Mouse (Mus musculus) embryo, embryonic 11.5 days (tissue): ENCODE data around the gene Zfp287.

ENCODE experiments used
- DNase-seq: peaks from one replicate; pipeline ENCODE4 v3.0.0-alpha.2; 2012; ENCODE audit warnings: low read depth, low spot score

The Zfp287 gene

DNA sequence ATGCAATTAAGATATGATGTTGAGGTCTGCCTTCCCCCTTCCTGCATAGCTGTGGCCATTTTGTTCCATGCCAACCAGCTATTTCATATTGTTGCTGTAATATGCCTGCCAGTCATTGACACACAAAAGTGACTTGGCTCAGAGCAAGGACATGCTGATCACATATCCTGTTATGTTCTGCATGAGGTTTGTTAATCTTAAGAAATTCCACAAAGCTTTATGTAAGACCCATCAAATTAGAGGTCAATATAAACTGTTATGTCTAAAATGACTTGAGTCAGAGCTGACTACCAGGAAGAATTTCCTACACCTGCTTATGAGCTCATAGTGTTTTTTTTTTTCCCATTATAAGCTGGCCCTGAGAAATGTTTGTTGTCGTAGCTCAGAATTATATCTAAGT is 30.5 kb downstream of the Zfp287 start:
- no peak for DNase-seq

DNA sequence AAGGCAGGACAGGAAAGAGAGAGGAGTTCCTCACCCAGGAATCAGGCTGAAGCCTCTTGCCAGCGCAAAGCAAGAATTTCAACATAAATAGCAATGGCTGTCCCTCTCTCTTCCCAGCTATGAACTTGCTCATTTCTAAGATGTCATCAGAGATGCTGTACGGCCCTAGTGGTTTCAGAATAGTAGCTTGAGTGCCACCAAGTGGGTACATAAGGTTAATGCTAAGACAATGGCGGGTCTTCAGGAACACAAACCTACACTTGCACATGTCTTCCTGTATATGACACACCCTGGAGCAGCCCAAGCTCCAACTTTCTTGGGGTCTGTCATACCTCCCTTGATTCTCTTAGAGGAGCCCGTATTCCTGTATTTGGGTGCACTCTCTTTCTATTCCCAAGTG is 32.0 kb downstream of the Zfp287 start:
- DNase-seq, result no peak

DNA sequence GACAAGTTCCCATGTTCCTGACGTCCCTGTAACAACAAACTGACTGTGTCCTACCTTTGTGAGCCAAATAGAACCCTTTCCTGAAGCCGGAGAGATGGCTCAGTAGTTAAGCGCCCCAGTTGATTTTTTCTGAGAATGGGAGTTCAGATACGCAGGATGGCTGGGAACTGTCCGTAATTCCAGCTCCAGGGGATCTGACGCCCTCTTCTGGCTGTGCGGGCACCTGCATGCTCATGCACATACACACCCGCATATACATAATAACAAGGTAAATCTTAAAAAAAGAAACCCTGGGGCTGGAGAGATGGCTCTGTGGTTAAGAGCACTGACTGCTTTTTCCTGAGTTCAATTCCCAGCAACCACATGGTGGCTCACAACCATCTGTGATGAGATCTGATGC is 36.6 kb downstream of the Zfp287 start:
- no peak for DNase-seq

DNA sequence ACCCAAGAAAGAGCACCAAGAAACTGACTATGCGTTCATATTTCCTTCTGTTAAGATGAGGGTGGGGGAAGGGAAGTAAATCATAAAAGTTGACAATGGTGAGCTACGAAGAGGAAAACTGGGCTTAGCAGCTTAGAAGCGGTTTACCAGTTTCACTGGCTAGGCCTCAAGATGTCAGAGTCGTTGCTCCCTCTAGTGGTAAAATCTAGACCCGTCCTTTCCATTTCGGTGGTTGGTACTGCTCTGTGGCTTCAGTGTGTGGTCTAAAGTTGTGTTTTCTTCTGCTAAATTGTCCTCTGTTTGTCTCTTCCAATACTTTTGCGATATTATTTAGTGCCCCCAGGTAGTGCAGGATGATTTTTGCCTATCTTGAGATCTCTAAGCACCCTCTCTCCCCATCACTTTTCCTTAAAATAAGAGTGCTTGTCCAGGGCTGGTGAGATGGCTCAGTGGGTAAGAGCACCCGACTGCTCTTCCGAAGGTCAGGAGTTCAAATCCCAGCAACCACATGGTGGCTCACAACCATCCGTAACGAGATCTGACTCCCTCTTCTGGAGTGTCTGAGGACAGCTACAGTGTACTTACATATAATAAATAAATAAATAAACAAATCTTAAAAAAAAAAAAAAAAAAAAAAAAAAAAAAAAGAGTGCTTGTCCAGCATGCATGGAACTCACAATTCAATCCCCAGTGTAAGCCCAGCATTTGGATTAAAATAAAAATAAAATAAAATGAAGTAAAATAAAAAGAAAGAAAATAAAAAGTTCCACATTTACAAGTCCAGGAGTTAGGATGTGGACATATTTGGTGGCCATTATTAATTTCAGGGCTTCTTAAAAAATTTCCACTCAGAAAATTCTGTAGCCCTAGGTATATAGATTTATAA is 38.2 kb downstream of the Zfp287 start:
- DNase-seq, result peak; percentile 76

DNA sequence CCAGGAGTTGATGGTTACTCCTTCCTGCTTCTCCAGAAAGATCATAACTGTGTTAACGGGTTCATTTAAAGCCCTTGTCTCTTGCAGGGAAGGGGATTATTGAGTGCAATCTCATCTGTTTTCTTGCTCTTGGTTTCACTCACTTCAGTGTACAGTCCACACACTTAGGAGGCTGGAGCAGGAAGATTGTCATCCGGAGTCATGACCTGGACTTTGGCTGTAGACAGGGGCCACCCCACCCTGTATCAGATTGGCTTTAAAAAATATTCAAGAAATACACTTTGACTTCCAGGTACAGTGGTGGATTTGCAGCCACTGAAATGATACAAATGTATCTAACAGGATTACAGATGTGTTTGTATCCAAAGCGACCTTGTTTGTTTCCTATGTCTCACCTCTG is 40.1 kb downstream of the Zfp287 start:
- DNase-seq, result no peak

DNA sequence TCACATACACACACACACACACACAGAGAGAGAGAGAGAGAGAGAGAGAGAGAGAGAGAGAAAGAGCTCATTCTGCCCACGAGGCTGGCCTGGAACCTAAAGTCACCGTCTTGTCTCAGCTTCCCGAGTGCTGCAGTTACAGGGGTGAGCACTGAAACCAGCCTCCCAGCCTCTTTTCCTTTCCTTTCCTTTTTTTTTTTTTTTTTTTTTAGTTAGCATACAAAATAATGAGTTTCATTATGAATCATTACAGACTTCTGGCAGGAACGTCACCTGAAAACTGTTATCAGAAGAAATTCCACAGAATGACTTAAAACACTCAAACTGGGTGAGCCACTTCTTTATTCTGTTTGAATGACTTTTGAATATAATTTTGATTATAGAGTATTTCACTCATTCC is 51.8 kb downstream of the Zfp287 start:
- no peak for DNase-seq

DNA sequence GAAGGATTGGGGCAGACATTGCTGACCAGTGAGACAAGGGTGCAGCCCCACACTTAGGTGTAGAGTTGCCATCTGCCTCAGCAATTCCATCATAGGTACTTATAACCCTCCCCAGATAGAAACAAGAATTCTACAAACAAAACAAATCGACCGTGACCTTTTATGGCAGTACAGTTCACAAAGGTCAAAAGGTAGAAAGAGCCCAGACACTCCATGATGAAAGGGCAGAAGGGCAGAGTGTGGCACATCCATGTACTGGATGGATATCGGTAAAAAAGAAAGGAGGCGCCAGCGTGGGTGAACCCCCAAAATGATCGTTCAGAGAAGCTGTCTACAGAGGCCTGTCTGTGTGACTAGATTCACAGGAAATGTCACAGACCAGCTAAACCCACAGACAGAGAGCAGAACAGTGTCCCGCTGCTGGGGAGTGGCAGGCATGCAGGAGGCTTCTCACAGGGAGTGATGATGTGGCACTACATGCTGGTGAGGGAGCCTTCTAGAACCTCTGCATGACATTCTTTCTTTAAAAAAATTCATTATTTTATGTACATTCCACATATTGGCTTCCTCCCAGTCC is 52.8 kb downstream of the Zfp287 start:
- no peak for DNase-seq

DNA sequence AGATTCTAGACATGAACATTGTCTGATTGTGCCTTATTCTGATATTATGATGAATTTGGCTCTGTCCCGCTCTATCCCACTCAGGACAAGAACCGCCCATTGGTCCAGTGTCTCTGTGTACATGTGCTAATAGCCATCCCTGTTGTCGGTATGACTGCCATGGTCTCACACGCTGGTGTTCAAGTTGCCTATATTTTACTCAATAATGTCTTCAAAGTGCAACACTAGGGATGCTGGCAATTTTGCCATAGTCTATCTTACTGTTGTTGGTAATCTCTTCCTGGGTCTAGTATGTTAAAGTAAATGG is 55.5 kb downstream of the Zfp287 start:
- no peak for DNase-seq

DNA sequence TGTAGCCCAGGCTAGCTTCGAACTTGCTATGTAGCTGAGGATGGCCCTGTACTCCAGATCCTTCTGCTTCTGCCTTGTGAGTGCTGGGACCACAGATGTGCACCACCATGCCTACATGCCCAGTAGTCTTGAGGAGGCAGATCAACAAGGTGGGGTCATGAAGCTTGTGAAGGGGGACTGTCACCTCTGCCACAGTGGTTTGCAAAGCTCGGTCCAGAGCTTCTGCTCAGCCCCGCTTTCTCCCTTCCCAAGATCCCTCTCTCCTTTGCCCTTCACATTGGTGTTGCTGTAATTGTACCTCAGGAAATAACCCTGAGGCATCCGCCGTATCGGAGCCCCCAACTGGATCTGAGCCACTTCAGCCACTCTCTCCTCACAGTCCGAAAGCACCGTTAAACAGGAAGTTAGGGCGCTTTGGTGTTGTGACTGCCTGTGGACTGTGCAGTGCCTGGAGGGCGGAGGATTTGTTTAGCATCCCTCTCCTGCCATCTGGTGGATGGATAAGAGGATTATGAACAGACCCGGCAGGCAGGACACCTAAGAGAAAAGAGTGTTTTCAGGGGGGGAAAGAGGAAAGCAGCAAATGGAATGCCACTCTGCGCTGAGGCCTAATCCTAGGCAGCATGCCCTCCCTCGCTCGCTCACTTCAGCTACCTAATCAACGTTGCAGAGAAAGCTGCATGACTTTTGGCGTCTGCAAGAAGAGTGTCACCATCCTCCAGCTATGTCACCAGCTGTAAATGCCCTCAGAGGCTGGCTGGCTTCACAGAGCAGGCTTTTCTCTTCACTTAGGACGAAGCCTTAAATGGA is 56.0 kb downstream of the Zfp287 start:
- peak; percentile 71 for DNase-seq

DNA sequence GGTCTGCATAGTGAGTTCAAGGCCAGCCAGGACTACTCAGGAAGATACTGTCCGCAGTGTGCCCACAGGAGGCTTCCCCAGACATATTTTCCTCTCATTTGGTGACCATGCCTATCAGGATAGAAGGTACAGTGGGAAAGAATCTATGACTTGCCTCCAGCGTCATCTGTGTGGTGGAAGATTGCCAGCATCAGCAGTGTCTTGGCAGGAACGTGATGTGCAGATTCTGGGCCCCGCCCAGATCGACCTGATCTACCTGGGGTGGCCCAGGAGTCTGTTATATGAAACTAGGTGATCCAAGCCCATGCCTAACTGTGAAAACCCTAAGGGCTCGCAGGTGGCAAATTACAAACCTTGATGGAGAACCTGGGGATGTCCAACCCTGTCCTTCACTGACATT is 61.7 kb downstream of the Zfp287 start:
- no peak for DNase-seq

DNA sequence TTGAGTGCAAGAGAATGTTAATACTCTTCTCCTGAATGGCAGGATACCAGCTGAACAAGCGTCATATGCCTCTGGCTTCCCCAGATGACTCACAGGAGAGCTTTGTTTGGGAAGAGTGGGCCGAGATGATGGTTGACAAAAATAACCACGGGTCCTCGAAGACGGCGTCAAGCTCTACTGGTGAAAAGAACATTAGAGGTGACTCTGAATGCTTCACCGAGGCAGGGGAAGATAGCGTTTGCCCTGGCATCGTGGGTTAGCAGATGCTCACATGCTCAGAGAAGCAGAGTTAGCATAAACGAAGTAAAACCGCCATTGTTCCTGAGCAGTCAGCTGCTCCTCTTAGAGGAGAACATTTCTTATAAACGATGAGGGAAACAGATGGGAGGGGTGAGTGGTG is 62.2 kb downstream of the Zfp287 start:
- no peak for DNase-seq

DNA sequence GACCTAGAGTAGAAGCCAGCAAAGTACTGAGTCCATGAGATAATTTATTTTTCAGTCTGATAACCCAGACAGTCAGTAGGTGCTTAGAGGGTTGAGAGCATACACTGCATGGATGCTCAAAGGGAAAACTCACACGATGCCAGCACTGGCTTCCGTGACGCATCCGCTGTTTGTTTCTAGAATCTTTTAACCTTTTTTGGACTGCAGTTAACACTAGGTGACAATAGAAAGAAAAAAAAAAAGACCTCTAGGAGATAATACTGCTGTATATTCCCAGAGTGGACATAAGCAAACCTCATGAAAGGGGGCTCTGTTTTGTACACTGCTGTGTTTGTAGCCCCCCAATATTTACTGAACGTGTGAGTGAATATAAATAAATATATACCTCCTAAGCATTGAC is 62.7 kb downstream of the Zfp287 start:
- DNase-seq, result no peak

DNA sequence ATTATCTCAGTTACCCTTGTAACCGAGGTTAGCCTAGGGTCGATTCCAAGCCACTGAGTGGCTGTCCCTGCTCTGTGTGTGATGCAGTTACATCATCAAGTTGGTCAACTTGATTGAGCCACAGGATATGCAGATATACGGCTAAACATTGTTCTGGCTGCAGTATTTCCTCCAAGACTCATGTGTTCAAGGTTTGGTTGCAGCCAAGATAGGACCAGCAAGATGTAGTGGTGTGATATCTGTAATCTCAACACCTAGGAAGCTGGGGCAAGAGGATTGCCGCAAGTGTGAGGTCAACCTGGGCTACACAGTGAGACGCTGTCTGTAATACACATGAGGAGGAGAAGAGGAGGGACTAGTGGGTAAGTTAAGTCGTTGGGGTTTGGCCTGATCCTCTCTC is 67.5 kb downstream of the Zfp287 start:
- no peak for DNase-seq

DNA sequence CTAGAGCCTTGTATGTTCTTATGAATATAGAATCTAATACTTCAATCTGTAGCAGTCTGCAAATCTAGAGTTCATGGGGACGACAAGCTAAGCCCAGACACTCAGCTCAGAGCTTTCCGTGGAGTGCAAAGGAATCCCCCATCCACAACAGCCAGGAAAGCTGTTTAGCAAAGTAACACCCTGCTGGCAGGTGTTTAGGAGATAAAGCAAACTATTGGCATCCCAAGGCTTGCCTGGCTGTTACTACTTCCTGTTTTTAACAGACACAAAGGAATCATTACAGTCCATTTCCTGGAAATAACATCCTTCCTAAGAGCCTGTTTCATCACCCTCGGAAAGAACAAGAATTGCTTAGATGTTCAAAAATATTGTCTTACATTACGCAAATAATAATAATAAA is 70.8 kb downstream of the Zfp287 start:
- no peak for DNase-seq

DNA sequence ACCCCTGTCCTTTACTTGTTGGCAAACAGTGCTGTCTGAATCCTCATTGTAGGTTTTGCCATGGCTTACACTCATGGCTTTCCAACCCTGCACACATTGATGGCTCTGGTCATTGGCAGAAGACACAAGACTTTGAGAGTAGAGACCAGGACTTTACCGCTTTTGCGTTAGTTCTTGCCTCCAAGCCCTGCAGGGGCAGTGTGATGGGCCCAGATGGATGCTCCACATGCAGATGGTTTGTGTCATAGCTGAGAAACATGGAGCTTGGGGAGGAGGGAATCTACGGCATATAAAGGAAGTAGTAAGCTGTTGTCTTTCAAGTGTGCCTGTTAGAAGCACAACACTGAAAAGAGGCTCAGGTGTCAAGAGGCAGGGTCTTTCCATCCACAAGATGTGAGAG is 79.6 kb downstream of the Zfp287 start:
- no peak for DNase-seq

DNA sequence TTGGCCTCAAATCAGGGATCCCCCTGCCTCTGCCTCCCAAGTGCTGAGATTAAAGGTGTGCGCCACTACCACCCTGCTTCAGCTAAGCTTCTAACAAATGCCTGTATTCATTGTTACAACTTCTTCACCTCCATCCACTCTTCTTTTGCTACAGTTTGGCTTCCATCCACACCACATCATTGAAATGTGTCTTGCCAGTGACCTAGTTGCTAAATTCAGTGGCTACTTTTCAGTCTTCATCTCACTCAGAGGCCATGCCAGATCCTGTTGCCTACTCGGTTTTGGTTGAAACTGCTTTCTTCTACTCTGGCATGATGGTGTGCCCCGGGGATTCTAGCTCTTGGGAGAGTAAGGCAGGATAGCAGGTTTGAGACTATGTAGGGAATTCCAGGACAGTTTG is 80.1 kb downstream of the Zfp287 start:
- DNase-seq, result no peak
